Mouse (Mus musculus) ES-CJ7 (cell line): Measurements from ENCODE around the gene Pfkfb2.

Experiments used
- DNase-seq: peaks from one replicate; pipeline ENCODE4 v3.0.0; 2011; ENCODE audit warnings: low read depth, low spot score

Pfkfb2 gene

DNA sequence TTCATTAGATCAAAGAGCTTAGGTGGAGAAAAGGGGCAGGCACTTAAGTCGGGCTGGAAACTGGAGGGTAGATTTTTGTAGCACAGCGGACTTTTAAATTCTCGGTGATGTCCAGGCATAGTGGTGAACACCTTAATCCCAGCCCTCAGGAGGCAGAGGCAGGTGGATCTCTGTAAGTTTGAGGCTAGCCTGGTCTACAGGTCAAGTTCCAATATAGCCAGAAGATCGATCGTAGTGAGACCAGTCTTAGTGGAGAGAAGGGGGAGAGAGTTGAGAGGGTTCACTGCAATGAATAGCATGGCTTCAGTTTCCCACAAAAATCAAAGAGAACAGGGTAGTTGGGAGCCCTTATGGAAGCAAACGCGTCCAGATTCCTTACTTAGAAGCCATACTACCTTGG is 8.9 kb upstream of the Pfkfb2 start:
- no peak for DNase-seq

DNA sequence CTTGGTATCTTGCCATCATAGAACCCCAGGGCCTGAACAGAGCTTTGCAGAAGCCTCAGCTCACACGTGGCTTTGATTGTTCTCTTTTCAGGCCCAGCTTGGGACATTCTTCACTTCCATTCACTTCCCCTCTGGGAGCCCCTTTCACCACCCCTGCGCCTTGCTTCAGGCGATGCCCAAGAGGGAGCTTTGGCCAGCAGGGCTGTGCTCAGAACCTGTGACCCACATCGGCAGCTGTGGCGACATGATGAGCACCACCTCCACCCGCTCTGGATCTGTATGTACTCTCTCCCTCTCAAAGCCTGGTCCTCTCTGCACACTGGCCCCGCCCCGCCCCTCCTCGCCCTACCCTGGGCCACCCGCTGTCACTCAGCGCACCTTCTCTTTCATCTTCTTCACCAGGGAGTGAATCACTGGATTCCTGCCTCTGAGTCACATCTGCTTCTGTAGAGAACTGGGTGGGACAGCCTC is 8.4 kb upstream of the Pfkfb2 start:
- peak; percentile 83 for DNase-seq

DNA sequence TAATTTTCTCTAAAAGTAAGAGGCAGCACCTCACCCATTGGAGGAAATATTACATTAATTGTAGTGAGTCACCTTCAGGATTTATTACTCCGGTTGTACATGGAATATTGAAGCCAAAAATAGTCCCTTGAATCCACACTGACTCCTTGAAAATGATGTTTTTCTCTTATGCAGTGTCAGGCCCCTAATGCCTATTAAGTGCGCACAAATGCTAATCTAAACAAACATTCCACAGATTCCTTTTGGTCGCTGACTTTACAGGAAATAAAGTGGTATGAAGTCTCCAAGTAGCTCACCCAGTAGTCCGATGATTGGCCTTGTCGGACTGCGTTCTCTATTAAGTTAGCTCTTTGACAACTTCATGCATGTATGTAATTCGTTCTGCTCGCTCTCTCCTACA is 5.8 kb upstream of the Pfkfb2 start:
- no peak for DNase-seq

DNA sequence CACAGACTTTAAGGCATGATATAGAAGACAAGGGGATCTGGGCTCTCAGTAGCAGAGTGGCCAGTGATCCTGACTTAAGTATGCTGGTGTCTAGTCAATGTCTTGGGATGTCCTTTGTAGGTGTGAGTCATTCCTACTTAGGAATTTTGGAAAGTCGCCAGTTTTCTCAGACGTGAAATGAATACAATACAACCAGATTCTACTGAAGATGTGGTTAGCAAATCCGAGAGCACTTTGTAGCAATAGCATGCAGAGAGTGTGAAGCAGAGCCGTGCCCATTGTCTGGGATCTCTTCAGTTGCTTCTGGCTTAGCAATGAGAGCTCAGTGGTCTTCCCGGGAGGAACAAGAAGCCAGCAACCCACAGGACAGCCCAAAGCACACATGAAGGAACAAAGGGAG is 5.4 kb upstream of the Pfkfb2 start:
- DNase-seq, result no peak

DNA sequence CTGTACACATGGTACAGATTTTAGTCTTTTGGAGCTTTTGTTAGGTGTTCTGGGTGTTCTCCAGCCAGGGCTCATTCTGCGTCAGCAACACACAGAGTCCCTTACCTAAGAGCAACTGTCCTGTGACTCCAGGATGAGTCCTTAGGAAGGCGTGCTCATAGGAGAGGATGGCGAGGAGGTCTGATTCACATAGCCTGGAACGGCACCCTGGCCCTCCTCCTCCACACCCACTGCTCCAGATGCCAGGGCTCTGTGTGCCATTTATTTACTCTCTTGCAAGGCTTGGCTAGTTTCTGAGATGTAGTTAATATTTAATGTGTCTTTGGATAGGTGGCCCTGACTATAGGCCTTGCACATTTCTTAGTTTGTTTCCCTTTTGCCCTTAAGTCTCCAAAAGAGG is 4.6 kb upstream of the Pfkfb2 start:
- no peak for DNase-seq

DNA sequence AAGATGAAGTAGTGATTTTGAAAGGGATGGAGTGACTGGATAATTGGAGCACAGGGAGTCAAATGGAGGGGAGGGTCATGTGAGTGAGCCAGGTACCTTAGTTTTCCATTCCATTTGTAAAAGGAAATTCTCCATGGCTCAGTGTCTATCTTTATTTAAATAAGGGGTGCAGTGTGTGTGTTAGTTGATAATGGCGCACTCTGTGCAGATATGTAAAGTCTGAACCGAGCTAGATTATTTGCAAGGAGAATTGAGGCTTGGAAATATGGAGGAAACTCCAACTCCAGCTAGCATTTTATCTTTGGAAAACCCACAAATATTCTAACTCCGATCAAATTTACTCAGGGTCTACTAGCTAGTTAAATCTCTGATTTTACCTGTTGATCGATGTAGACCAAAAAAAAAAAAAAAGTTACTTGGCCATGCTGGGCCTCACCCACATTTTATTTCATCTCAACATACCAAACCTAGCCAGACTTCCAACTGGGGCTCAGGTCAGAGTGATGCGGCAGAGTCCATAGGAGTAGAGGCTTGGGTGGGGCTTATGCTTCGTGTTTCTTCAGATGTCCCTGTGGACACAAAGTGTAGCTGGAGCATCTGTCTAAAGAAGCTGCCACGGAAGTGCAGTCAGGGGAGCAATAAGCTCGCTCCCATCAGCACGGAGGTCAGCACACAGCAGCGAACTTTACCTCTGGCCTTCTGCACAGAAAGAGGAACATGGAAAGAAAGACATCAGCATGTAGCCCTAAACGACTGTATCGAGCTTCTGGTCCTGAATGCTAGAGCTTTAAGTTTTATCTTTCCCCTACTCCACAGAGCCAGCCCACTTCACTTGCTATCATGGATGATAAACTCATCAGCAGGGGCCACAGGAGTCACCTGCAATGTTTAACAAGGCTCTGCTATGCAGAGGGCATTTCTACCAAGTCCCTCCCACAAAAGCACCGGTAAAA is 3.9 kb upstream of the Pfkfb2 start:
- no peak for DNase-seq

DNA sequence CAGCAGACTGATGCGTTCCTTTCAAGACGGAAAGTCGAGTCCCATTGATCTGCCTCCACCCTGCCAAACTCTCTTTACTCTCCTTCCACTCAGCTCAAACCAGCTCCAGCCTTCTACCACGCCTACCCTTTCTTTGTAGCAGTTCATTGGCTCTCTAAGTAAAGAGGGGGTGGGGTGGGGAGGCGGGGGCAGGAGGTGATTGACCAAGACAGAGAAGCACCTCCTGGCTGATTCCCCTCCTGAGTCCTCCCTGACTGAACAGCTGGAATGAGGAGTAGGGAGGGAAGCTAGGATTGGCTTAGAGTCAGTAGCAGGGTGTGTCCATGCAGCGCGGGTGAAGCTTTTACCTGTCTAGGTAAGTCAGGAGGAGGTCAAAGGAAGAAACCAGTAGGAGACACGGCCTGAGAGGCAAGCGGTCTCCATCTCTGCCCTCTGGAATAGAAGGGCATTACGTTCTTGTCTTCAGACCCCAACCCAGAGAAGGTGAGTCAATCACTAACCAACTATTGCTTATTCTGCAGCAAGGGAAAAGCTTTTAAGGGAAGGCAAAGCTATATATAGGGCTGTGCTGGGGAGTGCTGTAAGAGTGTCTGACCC is 2.8 kb upstream of the Pfkfb2 start, which contains the start of gene AA986860:
TSS of gene AA986860 (plus strand) at position 236 of the 597 bp plus-strand sequence.
- DNase-seq, result peak; percentile 83

DNA sequence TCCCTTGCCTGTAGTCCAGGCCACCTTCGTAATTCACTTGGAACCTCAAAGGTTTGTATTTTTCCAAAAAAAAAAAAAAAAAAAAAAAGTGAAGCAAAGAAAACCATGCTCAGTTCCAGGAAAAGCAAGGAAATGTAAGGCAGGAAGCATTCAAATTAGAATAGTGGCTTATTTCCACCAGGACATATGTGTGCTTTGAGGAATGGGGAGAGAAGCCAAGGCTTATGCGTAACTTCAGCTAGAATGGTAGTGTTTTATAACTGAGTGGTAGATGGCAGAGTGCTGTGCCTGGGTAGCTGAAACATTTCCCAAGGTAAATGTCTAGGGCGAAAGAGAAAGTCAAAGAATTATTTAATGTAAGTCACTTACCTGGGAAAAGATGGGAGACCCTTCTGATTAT is 345 bp downstream of the Pfkfb2 start:
- no peak for DNase-seq

DNA sequence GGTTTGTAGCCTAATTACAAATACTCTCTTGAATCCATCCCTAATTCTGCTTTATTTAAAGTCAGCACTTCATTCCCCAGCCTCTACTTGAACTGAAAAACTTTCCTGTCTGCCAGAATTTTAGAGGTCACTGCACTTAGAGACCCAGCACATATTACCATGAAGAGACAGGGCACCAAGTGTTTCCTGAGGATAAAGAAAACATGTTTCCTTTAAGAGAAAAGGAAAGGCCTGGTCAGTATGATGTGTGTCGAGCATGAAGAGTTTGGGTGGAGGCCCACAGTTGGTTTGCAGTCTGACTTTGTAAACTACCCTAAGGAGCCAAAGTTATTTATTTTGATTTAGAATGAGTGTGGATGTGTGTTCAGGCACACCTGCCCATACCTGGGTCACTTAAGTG is 983 bp downstream of the Pfkfb2 start:
- no peak for DNase-seq

DNA sequence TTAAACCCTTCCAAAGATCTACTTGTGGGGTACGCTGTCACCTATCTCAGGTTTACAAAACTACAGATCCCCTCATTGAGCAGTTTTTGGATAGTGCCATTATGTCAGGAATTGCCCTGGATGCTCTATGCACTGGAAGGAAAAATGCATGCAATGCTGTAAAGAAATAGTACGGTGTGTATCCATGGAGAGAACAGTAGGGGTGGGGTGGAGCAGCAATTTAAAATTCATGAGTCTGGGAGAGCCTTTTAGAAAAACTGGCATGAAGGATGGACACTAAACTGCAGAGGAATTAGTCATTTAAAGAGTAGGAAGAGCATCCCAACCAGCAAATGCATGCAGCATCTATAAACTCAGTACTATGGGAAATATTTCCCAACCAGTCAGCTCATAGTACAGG is 2.7 kb downstream of the Pfkfb2 start:
- no peak for DNase-seq

DNA sequence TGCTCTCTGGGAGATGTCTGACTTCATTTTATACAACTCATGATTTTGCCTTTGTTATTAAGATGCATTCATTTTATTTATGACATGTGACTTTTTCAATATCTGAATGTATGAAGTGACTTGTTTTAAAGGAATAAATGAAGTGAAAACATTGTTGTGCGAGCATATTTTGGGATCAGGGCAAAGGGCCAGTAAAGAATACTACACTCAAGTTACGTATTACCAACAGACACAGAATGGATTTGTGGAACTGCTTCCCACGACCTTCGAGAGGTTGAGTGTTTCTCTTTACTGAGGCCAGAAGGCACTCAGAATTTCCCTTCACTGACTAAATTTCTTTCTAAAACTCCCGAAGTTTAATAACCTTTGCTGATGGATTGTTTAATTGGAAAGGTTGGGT is 4.8 kb downstream of the Pfkfb2 start:
- no peak for DNase-seq

DNA sequence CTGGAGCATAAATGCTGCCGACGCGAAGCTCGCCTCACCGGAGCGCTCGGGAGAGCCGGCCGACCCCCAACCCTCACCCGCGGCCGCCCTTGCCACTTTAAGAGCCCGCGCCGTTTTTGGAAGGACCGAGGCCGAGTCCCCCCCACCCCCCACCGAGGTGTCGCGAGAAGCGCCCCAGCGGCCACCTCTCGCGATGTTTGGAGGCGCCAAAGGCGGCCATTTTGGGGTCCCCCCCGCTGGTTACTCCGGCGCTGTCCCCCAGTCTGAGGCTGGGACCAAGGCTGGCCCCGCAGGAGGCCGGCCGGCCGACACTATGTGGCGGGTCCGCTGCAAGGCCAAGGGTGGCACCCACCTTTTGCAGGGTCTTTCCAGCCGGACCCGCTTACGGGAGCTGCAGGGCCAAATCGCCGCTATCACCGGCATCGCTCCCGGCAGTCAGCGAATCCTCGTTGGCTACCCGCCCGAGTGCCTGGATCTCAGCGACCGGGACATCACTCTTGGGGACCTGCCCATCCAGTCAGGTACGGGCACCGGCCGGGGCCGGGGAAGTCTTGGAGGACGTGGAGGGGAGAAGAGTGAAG is 11.7 kb downstream of the Pfkfb2 start, which contains the start of gene Yod1:
TSS of gene Yod1 (plus strand) at position 37 of the 581 bp plus-strand sequence.
- peak; percentile 87 for DNase-seq

DNA sequence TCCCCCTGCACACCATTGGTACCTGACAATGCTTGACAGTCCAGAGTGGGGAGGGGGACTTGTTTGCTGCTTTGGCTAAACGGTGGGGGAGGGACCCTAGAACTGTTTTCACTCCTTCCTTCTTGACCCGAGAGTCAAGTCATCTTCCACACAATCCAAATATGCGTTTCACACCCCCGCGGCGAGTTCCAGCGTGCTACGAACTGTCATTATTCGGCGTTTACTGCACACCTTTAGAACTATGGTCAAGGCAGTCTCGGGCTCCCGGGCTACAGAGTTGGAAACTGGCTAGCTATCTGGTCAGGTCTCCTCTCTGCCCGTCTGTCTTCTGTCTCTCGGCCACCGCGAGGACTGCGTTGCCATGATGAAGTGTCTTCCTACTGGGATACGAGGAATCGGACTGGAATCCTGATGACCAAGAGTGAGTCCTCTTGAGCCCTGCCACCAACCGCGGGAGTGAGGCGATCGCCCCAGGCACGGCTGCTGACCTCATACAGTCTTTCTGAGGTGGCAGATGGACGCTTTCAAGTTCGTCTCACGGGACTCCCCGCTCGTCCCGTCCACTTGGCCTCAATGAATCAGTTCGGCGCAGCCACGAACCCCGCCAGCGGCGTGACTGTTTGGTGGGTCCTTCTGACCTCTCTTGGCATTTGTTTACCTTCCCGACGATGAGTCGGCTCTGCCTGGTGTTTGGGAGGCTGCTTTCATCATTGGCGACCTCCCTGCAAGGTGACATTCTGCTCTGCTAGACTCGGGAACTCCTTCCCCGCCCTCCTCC is 12.4 kb downstream of the Pfkfb2 start:
- peak; percentile 36 for DNase-seq

DNA sequence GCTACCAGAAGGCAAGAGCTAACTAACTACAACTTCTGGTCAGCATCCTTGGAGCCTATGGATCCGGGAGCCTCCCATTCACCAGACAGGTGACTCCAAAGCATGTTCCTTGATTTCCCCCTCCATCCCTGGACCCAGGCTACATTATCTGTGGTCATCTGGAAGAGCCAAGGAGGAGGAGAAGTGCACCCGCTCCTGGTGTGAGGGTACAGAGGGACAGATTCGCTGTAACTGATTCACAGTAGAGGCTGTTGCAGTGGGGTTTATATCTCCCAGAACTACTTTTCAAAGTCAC is 12.9 kb downstream of the Pfkfb2 start:
- no peak for DNase-seq

DNA sequence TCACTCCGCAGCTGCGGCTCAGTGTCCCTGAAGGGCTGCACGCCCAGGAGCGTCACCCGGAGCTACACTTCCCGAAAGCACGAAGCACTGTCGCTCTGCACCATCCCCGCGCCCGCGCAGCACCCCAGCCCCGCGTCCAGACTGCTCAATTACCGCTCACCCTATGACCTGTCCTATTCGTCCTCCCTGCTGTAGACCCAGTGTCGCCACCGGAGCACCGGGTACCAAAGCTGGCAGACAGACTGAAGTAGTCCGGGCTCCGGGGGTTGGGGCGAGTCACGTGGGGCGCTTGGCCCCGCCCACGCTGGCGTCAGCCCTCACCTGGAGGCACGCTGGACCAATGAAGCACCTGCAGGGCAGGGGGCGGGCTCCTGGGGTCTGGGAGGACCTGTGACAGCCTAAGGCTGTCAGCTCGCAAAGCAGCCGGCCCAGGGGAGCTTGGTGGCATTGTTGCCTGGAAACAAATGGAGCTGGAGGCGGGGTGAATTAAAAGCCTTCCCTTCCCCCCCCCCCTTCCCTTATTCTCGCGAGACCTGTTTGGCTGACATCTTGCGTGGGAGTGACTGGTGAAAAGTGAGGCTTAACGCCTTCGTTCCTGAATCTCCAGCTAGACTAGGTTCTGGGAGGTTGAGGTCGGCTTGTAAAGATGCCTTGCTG is 13.4 kb downstream of the Pfkfb2 start, which contains the start of gene Gm29427:
TSS of gene Gm29427 (minus strand) at position 239 of the 657 bp plus-strand sequence.
- DNase-seq, result peak; percentile 99

DNA sequence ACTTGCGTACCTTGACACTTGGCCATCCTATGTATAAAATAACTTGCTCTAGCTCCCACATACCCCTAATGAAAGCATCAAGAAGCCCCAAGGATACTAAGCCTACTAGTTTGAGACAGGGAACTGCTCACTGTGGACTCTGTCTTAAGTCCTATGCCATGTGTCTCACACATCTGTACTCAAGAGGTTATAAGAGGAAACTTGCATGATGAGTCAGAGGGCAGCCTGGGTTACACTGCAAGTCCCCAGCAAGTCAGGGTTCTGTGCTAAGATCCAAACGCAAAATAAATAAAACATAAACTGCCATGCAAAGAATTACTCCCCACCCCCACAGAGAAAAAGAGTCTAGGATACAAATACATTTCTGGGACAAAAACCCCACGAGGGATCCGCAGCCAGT is 15.0 kb downstream of the Pfkfb2 start:
- no peak for DNase-seq

DNA sequence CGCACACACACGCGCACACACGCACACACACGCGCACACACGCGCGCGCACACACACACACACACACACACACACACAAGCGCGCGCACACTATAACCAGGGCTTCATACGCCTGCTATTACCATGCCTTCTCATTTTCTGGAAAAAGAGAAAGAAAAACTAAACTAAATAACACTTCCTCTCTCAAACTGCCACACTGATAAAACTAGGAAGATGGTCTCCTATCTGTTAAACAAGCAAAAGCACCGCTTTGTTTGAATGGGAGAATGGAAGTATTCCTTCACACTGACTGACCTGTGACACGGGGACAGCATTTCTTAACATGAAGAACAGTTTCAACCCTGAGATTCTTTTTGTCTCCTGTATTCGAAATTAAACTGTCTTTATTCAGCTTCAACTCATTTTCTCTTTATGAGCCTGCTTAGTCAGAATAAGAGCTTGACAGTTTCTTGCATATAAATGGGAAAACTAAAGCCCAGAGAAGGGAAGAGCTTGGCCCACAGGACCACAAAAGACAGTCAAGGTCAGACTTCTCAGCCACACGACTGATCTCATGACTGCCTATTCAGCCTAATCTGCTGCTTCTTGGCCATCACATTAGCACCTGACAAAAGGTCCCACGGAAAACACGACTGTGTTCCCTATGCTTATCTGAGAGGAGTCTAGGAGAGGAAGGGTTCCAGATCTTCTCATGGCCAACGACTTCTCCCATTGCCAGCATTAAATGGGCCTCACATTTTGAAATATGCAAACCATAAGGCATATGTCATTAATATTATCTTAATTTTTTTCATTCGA is 18.6 kb downstream of the Pfkfb2 start:
- peak; percentile 7 for DNase-seq

DNA sequence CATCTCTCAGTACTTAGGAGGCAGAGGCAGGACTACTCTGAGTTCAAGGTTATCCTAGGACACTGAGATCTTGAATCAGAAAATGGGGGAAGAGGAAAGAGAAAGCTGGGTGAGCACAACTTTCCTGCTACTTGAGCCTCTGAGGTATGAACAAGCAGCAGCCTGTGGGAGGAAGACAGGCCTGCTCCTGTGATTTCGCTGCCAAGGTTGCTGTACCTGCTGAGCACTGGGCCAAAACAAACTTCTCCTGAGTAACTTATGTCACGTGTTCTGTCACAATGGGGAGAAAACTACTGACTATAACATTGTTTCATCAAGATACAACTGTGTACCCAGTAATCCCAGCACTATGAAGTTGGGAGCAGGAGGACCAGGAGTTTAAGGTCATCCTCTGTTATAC is 25.4 kb downstream of the Pfkfb2 start:
- DNase-seq, result no peak

DNA sequence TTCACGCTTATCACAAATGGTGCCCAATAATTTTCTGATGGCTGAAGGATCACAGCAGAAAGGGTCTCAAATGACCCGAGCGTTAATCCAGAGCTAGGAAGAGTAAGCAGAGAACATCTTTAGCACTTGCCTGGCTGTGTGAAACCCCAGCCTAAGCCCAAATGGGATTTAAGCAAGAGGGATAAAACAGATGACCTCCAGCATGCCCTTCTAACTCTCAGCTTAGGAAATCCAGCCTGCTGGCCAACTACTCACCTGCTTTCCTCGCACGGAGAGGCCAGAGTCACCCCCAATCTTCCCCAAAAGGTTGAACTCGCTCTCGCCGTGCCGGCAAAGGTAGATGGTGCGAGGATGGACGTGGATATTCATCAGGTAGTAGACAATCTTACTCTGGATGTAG is 27.1 kb downstream of the Pfkfb2 start:
- no peak for DNase-seq

DNA sequence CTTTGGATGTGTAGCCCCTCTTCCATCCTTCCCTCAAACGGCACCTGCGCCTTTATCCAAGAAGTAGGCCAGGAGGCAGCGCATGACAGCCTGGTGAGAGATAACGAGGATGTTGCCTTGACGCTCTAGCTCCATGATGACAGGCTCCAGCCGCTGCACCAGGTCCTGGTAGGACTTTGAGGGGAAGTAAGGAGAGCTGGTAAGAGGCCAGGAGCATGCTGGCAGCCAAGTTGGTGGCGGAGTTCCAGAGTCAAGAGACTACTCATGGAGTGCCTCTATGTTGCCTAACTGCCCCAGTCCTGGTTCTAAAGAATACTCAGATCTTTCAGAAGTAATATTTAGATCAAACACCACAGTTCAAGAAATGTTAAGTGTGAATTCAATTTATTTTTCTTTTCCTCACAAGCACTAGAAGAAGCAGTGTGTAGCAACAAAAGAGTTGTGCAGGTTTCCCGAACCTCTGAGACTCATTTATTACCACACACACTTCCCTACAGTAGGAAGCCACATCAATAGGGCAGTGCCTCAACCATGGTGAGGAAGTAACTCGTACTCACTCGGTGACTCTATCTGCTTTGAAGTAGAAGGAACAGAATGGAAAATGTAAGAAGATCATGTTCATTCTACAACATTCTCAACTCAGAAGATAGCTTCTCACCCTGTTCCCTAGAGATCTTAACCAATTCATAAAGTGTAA is 29.0 kb downstream of the Pfkfb2 start:
- no peak for DNase-seq
